Mouse (Mus musculus): ENCODE measurements around the gene Atxn7. TPM values are rescaled to one million over a fixed set of nuclear protein-coding genes. Genes with fewer than 3 reads are reported as not detected.

The Atxn7 gene
- polyA plus RNA-seq, 1 experiment from 2014 or later, result 4.0 TPM

DNA sequence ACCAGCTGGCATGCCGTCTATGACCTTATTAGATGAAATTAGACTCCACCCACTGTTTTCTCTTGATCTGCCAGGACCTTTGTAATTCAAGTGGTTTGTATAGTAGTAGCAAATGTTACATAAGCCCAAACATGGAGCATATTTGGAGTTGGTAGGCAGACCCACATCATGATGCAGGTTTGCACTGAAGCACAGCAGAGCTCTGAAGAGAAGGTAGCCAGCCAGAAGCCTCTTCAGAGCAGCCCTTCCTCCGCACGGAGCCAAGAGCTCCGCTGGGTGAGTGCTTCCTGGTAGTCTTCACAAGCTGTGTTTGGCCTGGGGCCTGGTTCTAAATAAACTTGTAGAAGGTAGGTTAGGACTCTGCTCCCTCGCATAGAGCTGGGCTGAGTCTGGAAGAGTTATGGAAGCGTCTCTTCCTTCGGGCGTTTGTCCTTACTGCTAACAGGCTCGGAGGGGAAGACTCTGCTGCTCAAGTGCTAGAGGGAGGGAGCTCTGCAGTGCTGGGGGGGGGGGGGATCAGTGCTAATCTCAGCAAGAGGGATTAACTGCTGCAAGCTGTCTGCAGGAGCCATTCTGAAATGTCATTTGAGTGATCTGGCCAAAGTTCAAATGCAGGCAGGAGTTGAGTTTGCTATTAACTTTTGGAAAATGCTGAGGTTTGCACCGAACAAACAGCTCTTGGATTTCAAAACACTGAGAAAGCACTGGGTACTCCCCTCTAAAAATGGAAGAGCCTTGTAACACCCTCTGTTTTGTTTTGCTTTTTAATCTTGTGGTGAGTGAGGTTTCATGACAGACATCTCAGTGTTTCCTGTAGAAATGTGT, 106.6 kb downstream of the Atxn7 start:
- Histone ChIP-seq H3K4me3 (replicated peaks; ENCODE audit: low read length) (no peak overlapping the region), H3K36me3 (ENCODE audit: control insufficient read depth, insufficient read depth) (no peaks in the 10 kb centered on the region), H3K4me1 (replicated peaks; ENCODE audit: control insufficient read depth, insufficient read depth, low read length) (peaks cover 38% of the 10 kb centered on the region), H3K4me2 (ENCODE audit: low read length) (peak overlapping the region; percentile 39), H3K27ac (ENCODE audit: low read length) (peak overlapping the region; percentile 72), H3K9ac (replicated peaks; ENCODE audit: low read depth, low read length) (no peak overlapping the region), H3K9me3 (ENCODE audit: control insufficient read depth, low read length) (no peaks in the 10 kb centered on the region), H3K27me3 (replicated peaks; ENCODE audit: control insufficient read depth, insufficient read depth, low read length) (no peaks in the 10 kb centered on the region)
- WGBS, result 4% methylated on average over 10 of the region's 10 CpGs
- ATAC-seq, result no peak

- WGBS, result 17% methylated on average over 3 of the region's 3 CpGs
- H3K27me3 ChIP-seq (replicated peaks; ENCODE audit: control insufficient read depth, insufficient read depth, low read length), result no peaks in the 10 kb centered on the region
- no peak for ATAC-seq
- H3K9ac ChIP-seq (replicated peaks; ENCODE audit: low read depth, low read length), result no peak overlapping the region
- peak overlapping the region; percentile 3; the same call in 1 of the 2 replicates for H3K4me2 ChIP-seq (ENCODE audit: low read length)
- no peaks in the 10 kb centered on the region for H3K9me3 ChIP-seq (ENCODE audit: control insufficient read depth, low read length)
- H3K4me3 ChIP-seq (replicated peaks; ENCODE audit: low read length), result no peak overlapping the region
- H3K27ac ChIP-seq (ENCODE audit: low read length), result peak overlapping the region; percentile 72
- no peaks in the 10 kb centered on the region for H3K36me3 ChIP-seq (ENCODE audit: control insufficient read depth, insufficient read depth)
- peaks cover 33% of the 10 kb centered on the region for H3K4me1 ChIP-seq (replicated peaks; ENCODE audit: control insufficient read depth, insufficient read depth, low read length)
These were observed 107.3 kb downstream of the Atxn7 start for GRCm38 (mm10) chr14:14068553-14068952.

GRCm38 (mm10) chr14:14070541-14071315, 109.5 kb downstream of the Atxn7 start:
- H3K27ac ChIP-seq (ENCODE audit: low read length), result no peak overlapping the region; the same call in 1 of the 2 replicates
- no peaks in the 10 kb centered on the region for H3K9me3 ChIP-seq (ENCODE audit: control insufficient read depth, low read length)
- WGBS, result 3% methylated on average over 6 of the region's 6 CpGs
- no peaks in the 10 kb centered on the region for H3K27me3 ChIP-seq (replicated peaks; ENCODE audit: control insufficient read depth, insufficient read depth, low read length)
- no peak overlapping the region for H3K4me2 ChIP-seq (ENCODE audit: low read length)
- peak; percentile 83 for ATAC-seq
- H3K4me3 ChIP-seq (replicated peaks; ENCODE audit: low read length), result no peak overlapping the region
- H3K4me1 ChIP-seq (replicated peaks; ENCODE audit: control insufficient read depth, insufficient read depth, low read length), result peaks cover 27% of the 10 kb centered on the region
- no peaks in the 10 kb centered on the region for H3K36me3 ChIP-seq (ENCODE audit: control insufficient read depth, insufficient read depth)
- H3K9ac ChIP-seq (replicated peaks; ENCODE audit: low read depth, low read length), result 0 out of 2 replicates have a peak overlapping the region, but pooled peaks have one; percentile 7

GRCm38 (mm10) chr14:14071456-14071855, 110.2 kb downstream of the Atxn7 start:
- Histone ChIP-seq H3K9ac (replicated peaks; ENCODE audit: low read depth, low read length) (no peak overlapping the region), H3K4me3 (replicated peaks; ENCODE audit: low read length) (no peak overlapping the region), H3K4me1 (replicated peaks; ENCODE audit: control insufficient read depth, insufficient read depth, low read length) (peaks cover 27% of the 10 kb centered on the region), H3K27ac (ENCODE audit: low read length) (peak overlapping the region; percentile 1; the same call in 1 of the 2 replicates), H3K4me2 (ENCODE audit: low read length) (no peak overlapping the region), H3K9me3 (ENCODE audit: control insufficient read depth, low read length) (no peaks in the 10 kb centered on the region), H3K27me3 (replicated peaks; ENCODE audit: control insufficient read depth, insufficient read depth, low read length) (no peaks in the 10 kb centered on the region), H3K36me3 (ENCODE audit: control insufficient read depth, insufficient read depth) (no peaks in the 10 kb centered on the region)
- 39% methylated on average over 4 of the region's 4 CpGs for WGBS
- no peak for ATAC-seq

DNA sequence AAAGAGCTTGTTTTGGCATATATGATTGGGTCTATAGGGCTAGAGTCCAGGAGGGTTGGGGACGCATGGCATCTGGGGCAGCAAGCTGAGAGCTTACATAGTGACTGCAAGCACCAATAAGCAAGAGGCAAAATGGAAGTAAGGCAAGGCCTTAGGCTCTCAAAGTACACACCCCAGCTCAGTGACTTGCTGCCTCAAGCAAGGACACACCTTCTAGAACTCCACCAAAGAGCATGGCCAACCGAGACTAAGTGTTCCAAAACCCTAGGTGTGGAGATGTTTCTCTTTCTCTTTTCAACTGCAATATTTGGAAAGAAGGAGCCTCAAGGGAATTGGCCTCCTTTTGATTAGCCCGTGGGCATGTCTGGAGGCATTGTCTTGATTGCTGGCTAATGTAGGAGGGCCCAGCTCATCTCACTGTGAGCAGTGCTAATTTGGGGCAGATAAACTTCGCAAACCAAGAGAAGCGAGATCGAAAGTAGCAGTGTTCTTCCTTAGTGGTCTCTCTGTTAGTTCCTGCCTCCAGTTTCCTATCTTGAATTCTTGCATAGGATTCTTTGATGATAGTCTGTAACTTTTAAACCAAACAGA, 119.5 kb downstream of the Atxn7 start:
- no peak for ATAC-seq
- no peak overlapping the region for H3K9ac ChIP-seq (replicated peaks; ENCODE audit: low read depth, low read length)

GRCm38 (mm10) chr14:14083811-14084210, 122.6 kb downstream of the Atxn7 start:
- 95% methylated on average over 8 of the region's 8 CpGs for WGBS
- H3K27me3 ChIP-seq (replicated peaks; ENCODE audit: control insufficient read depth, insufficient read depth, low read length), result no peaks in the 10 kb centered on the region
- H3K4me2 ChIP-seq (ENCODE audit: low read length), result no peak overlapping the region
- no peaks in the 10 kb centered on the region; the same call in 1 of the 2 replicates for H3K36me3 ChIP-seq (ENCODE audit: control insufficient read depth, insufficient read depth)
- ATAC-seq, result no peak
- no peaks in the 10 kb centered on the region for H3K4me1 ChIP-seq (replicated peaks; ENCODE audit: control insufficient read depth, insufficient read depth, low read length)
- H3K27ac ChIP-seq (ENCODE audit: low read length), result no peak overlapping the region
- no peak overlapping the region for H3K9ac ChIP-seq (replicated peaks; ENCODE audit: low read depth, low read length)
- H3K4me3 ChIP-seq (replicated peaks; ENCODE audit: low read length), result no peak overlapping the region
- H3K9me3 ChIP-seq (ENCODE audit: control insufficient read depth, low read length), result no peaks in the 10 kb centered on the region

More for the DNA sequence above, 119.5 kb downstream of the Atxn7 start:
- H3K36me3 ChIP-seq (ENCODE audit: control insufficient read depth, insufficient read depth), result no peaks in the 10 kb centered on the region; the same call in 1 of the 2 replicates
- no peak overlapping the region for H3K4me3 ChIP-seq (replicated peaks; ENCODE audit: low read length)
- H3K9me3 ChIP-seq (ENCODE audit: control insufficient read depth, low read length), result no peaks in the 10 kb centered on the region
- no peaks in the 10 kb centered on the region for H3K4me1 ChIP-seq (replicated peaks; ENCODE audit: control insufficient read depth, insufficient read depth, low read length)
- no peaks in the 10 kb centered on the region for H3K27me3 ChIP-seq (replicated peaks; ENCODE audit: control insufficient read depth, insufficient read depth, low read length)
- 91% methylated on average over 6 of the region's 6 CpGs for WGBS
- H3K27ac ChIP-seq (ENCODE audit: low read length), result no peak overlapping the region
- no peak overlapping the region for H3K4me2 ChIP-seq (ENCODE audit: low read length)

GRCm38 (mm10) chr14:14086711-14087263, 125.5 kb downstream of the Atxn7 start:
- no peak overlapping the region for H3K27ac ChIP-seq (ENCODE audit: low read length)
- H3K4me2 ChIP-seq (ENCODE audit: low read length), result no peak overlapping the region
- WGBS, result 87% methylated on average over 4 of the region's 4 CpGs
- no peaks in the 10 kb centered on the region for H3K4me1 ChIP-seq (replicated peaks; ENCODE audit: control insufficient read depth, insufficient read depth, low read length)
- H3K9ac ChIP-seq (replicated peaks; ENCODE audit: low read depth, low read length), result no peak overlapping the region
- no peaks in the 10 kb centered on the region for H3K9me3 ChIP-seq (ENCODE audit: control insufficient read depth, low read length)
- ATAC-seq, result no peak
- no peaks in the 10 kb centered on the region for H3K27me3 ChIP-seq (replicated peaks; ENCODE audit: control insufficient read depth, insufficient read depth, low read length)
- no peak overlapping the region for H3K4me3 ChIP-seq (replicated peaks; ENCODE audit: low read length)
- H3K36me3 ChIP-seq (ENCODE audit: control insufficient read depth, insufficient read depth), result peaks cover 4% of the 10 kb centered on the region; the same call in 1 of the 2 replicates

DNA sequence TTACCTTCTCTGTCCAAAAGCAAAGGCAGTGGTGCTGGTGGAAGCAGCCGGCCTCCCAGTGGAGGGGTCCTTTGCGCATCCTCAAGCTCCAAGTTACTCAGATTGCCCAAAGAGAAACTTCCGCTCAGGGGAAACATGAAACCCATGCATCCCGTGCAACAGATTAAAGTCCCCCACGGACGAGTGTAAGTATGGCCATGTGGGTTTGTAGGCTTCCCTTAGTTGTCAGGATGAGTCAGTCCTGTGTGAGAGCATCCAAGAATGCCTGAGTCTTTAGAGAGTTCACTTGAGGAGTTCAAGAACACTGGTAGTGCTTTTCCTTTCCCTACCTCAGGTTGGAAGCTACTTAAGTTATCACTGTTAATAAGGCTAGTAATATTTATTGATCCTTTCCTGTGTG, 126.1 kb downstream of the Atxn7 start:
- no peak overlapping the region for H3K4me3 ChIP-seq (replicated peaks; ENCODE audit: low read length)
- no peak overlapping the region for H3K9ac ChIP-seq (replicated peaks; ENCODE audit: low read depth, low read length)
- peaks cover 4% of the 10 kb centered on the region; the same call in 1 of the 2 replicates for H3K36me3 ChIP-seq (ENCODE audit: control insufficient read depth, insufficient read depth)
- H3K4me1 ChIP-seq (replicated peaks; ENCODE audit: control insufficient read depth, insufficient read depth, low read length), result no peaks in the 10 kb centered on the region
- H3K27ac ChIP-seq (ENCODE audit: low read length), result no peak overlapping the region
- no peaks in the 10 kb centered on the region for H3K9me3 ChIP-seq (ENCODE audit: control insufficient read depth, low read length)
- ATAC-seq, result no peak
- H3K4me2 ChIP-seq (ENCODE audit: low read length), result no peak overlapping the region
- WGBS, result 87% methylated on average over 6 of the region's 6 CpGs
- no peaks in the 10 kb centered on the region for H3K27me3 ChIP-seq (replicated peaks; ENCODE audit: control insufficient read depth, insufficient read depth, low read length)
